Mouse (Mus musculus): Measurements from ENCODE around the gene Hoxc4. TPM values are rescaled to one million over a fixed set of nuclear protein-coding genes. Genes with fewer than 3 reads are reported as not detected.

The Hoxc4 gene
- polyA plus RNA-seq, 1 experiment from 2014 or later = 0.98 TPM

DNA sequence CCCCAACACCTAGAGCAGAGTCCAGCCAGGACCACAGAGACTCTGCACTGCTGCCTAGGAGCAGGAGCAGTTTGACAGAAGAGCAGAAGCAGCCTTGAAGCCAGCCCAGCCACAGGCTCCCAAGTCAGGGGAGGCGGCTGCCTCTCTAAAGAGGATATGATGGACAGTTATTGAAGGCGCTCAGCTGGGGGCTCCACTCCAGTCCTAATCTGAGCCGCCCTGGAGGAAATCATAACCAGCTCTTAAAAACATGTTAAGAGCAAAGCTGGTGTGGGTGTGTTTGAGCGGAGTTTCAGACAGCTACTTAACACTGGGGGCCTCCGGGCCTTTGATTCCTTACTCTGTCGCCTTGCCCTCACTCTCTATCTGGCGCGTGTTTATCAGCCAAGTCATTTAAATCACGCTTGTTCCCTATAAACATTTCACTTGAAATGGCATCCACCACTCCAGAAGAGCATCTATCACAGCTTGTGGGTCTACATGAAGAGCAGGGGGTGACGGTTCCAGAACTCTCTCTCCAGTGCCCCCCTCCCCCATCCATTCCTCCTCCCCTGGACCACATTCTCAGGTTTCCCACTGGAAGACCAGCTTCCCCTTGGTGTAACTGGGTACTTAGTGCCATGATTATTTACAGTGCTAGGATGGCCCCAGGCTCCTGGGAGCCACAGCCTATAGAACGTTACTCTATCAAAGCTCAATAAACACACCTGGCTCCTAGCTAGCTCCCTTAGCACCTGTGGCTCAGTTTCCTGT is 56.1 kb downstream of the Hoxc4 start:
- Histone ChIP-seq H3K27me3 (replicated peaks) (peaks cover 98% of the 10 kb centered on the region), H3K4me2 (no peak overlapping the region), H3K4me3 (no peak overlapping the region), H3K27ac (replicated peaks) (no peak overlapping the region), H3K4me1 (0 out of 2 replicates have a peak, but pooled peaks cover 4% of the 10 kb centered on the region), H3K36me3 (no peaks in the 10 kb centered on the region), H3K9me3 (no peaks in the 10 kb centered on the region), H3K9ac (no peak overlapping the region)
- 20% methylated on average over 11 of the region's 11 CpGs for WGBS
- no peak for ATAC-seq (ENCODE audit: extremely low read depth, insufficient number of reproducible peaks, low FRiP score, low TSS enrichment)

- H3K27me3 ChIP-seq (replicated peaks) = peaks cover 98% of the 10 kb centered on the region
- no peak overlapping the region for H3K4me2 ChIP-seq
- H3K9me3 ChIP-seq = no peaks in the 10 kb centered on the region
- no peak overlapping the region for H3K4me3 ChIP-seq
- no peak overlapping the region for H3K27ac ChIP-seq (replicated peaks)
- 59% methylated on average over 2 of the region's 2 CpGs for WGBS
- 0 out of 2 replicates have a peak, but pooled peaks cover 4% of the 10 kb centered on the region for H3K4me1 ChIP-seq
- ATAC-seq (ENCODE audit: extremely low read depth, insufficient number of reproducible peaks, low FRiP score, low TSS enrichment) = no peak
- H3K9ac ChIP-seq = no peak overlapping the region
- no peaks in the 10 kb centered on the region for H3K36me3 ChIP-seq
Measured at GRCm38 (mm10) chr15:103077673-103078072, 58.9 kb downstream of the Hoxc4 start.

DNA sequence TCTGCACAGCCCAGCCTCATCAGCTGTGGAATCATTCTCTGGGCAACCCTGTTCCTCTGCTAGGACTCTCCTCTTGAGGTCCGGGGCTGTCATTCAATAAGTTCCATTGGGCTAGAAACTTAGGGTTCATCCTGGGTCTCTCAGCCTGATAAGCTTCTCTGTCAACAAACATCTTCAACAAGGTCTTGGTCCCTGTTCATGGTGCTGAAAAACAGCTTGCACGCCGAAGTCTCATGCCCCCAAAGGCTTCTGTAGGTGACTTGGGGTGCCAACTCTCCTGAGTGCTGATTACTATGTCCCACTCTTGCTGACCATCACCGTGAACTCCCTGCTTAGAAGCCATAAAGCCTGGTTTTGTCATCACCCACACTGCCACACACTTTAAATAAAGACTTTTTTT is 63.9 kb downstream of the Hoxc4 start:
- no peak for ATAC-seq (ENCODE audit: extremely low read depth, insufficient number of reproducible peaks, low FRiP score, low TSS enrichment)
- WGBS = 27% methylated on average over 4 of the region's 4 CpGs
- Histone ChIP-seq H3K27ac (replicated peaks) (no peak overlapping the region), H3K9me3 (no peaks in the 10 kb centered on the region), H3K9ac (no peak overlapping the region), H3K27me3 (replicated peaks) (peaks cover 100% of the 10 kb centered on the region), H3K4me1 (peaks cover 25% of the 10 kb centered on the region), H3K4me2 (no peak overlapping the region), H3K36me3 (no peaks in the 10 kb centered on the region), H3K4me3 (no peak overlapping the region)

DNA sequence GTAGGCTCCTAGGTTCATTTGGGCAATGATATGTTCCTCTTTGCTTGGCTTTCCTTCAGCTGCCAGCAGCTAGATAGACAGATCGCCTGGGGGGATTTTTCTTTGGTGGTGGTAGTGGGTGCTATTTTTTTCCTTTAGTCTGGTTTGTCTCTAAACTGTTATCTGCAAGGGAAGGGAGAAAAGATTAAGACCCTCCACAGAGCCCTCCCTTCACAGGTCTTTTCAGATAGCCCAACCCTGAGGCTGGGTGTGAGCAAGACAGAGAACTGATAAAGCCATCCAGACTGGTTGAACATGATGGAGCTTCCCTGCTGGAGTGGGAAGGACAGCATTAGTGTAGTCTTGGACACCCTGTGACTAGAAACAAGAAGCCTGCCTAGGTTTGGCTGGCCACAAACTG is 64.9 kb downstream of the Hoxc4 start:
- Histone ChIP-seq H3K27ac (replicated peaks) (no peak overlapping the region), H3K4me2 (no peak overlapping the region), H3K4me1 (peaks cover 28% of the 10 kb centered on the region), H3K27me3 (replicated peaks) (peaks cover 100% of the 10 kb centered on the region), H3K9me3 (no peaks in the 10 kb centered on the region), H3K4me3 (no peak overlapping the region), H3K9ac (no peak overlapping the region), H3K36me3 (no peaks in the 10 kb centered on the region)
- 19% methylated on average over 1 of the region's 1 CpGs for WGBS
- no peak for ATAC-seq (ENCODE audit: extremely low read depth, insufficient number of reproducible peaks, low FRiP score, low TSS enrichment)

DNA sequence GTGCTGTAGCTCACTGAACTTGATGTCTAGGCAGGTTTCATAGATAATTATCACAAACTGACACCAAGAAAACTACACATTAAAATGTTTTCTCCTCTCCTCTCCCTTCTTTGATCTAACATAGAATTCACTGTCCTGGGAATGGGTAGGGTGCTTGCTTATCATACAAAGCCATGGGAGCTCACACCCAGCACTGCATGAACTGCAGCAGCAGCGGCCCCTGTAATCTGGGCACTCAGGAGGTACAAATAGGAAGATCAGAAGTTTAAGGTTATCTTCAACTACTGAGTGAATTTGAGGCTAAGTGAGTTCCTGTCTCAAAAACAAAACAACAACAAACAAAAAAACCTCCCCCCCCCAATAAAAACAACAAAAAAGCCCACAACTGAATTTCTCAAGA is 66.2 kb downstream of the Hoxc4 start:
- Histone ChIP-seq H3K9ac (no peak overlapping the region), H3K4me1 (peaks cover 28% of the 10 kb centered on the region), H3K4me2 (no peak overlapping the region), H3K9me3 (peaks cover 2% of the 10 kb centered on the region; the same call in 1 of the 2 replicates), H3K27me3 (replicated peaks) (peaks cover 100% of the 10 kb centered on the region), H3K27ac (replicated peaks) (no peak overlapping the region), H3K4me3 (no peak overlapping the region), H3K36me3 (no peaks in the 10 kb centered on the region)
- ATAC-seq (ENCODE audit: extremely low read depth, insufficient number of reproducible peaks, low FRiP score, low TSS enrichment) = no peak
- WGBS = 22% methylated on average over 1 of the region's 1 CpGs

- Histone ChIP-seq H3K4me3 (peak overlapping the region; percentile 36), H3K27ac (replicated peaks) (no peak overlapping the region), H3K36me3 (no peaks in the 10 kb centered on the region), H3K4me2 (peak overlapping the region; percentile 63), H3K27me3 (replicated peaks) (peaks cover 100% of the 10 kb centered on the region), H3K9ac (peak overlapping the region; percentile 33; the same call in 1 of the 2 replicates), H3K9me3 (peaks cover 2% of the 10 kb centered on the region; the same call in 1 of the 2 replicates), H3K4me1 (peaks cover 28% of the 10 kb centered on the region)
- ATAC-seq (ENCODE audit: extremely low read depth, insufficient number of reproducible peaks, low FRiP score, low TSS enrichment) = no peak
- WGBS = 1% methylated on average over 61 of the region's 61 CpGs
Measured at GRCm38 (mm10) chr15:103085831-103086671, 67.3 kb downstream of the Hoxc4 start.

MicroRNAs encoded within 50 kb of the gene (microRNA counts, 519-probe panel; counts per million panel counts)
- microRNA mmu-miR-615-3p = 209 counts per million, percentile 61 among the panel's probes with 10 or more counts
- microRNA mmu-miR-615-5p = 209 counts per million, percentile 61 among the panel's probes with 10 or more counts

Small RNA genes within 50 kb of the gene (microRNA-seq; reads per million reads assigned to microRNA genes)
- gene Mir196a-2 (6.3 reads per million, percentile 22 among the genes with 10 or more reads in this experiment), gene Mir615 (73.0 reads per million, percentile 51 among the genes with 10 or more reads in this experiment)

Other genes with a start within 250 kb of the Hoxc4 start
- gene Hoxc13, start 97.8 kb upstream of the Hoxc4 start, polyA plus RNA-seq (2015; fragmentation: Nextera tagmentation; extraction: Ambion mirVana) = 0.13 TPM in 1 of 2 replicates, not detected in the other
- not detected in 2 replicates for gene Hoxc12, start 82.2 kb upstream of the Hoxc4 start, polyA plus RNA-seq (2015; fragmentation: Nextera tagmentation; extraction: Ambion mirVana)
- gene Hoxc11, start 64.5 kb upstream of the Hoxc4 start, polyA plus RNA-seq (2015; fragmentation: Nextera tagmentation; extraction: Ambion mirVana) = not detected in 2 replicates
- gene Hoxc10, start 52.1 kb upstream of the Hoxc4 start, polyA plus RNA-seq (2015; fragmentation: Nextera tagmentation; extraction: Ambion mirVana) = not detected in 2 replicates
- gene Hoxc5, start 51.5 kb upstream of the Hoxc4 start, polyA plus RNA-seq (2015; fragmentation: Nextera tagmentation; extraction: Ambion mirVana) = 0.57 and 1.6 TPM in 2 replicates
- gene Hoxc9, start 42.5 kb upstream of the Hoxc4 start, polyA plus RNA-seq (2015; fragmentation: Nextera tagmentation; extraction: Ambion mirVana) = not detected in 2 replicates
- gene Hoxc8, start 28.3 kb upstream of the Hoxc4 start, polyA plus RNA-seq (2015; fragmentation: Nextera tagmentation; extraction: Ambion mirVana) = 0.06 TPM in 1 of 2 replicates, not detected in the other
- 0.22 and 0.25 TPM in 2 replicates for gene Hoxc6, start 20.7 kb upstream of the Hoxc4 start, polyA plus RNA-seq (2015; fragmentation: Nextera tagmentation; extraction: Ambion mirVana)
- 15.8 and 16.2 TPM in 2 replicates for gene Smug1, start 148.2 kb downstream of the Hoxc4 start, polyA plus RNA-seq (2015; fragmentation: Nextera tagmentation; extraction: Ambion mirVana)
- gene Cbx5, start 220.9 kb downstream of the Hoxc4 start, polyA plus RNA-seq (2015; fragmentation: Nextera tagmentation; extraction: Ambion mirVana) = 91.9 and 97.2 TPM in 2 replicates
- 500 and 519 TPM in 2 replicates for gene Hnrnpa1, start 221.5 kb downstream of the Hoxc4 start, polyA plus RNA-seq (2015; fragmentation: Nextera tagmentation; extraction: Ambion mirVana)
- gene Nfe2, start 239.5 kb downstream of the Hoxc4 start, polyA plus RNA-seq (2015; fragmentation: Nextera tagmentation; extraction: Ambion mirVana) = 7.2 and 8.2 TPM in 2 replicates